Mouse (Mus musculus) retina, postnatal 7 days (tissue): ENCODE results near the gene Cd164l2.

Source experiments
- DNase-seq: peaks from one replicate; pipeline ENCODE4 v3.0.0-alpha.2; 2012; ENCODE audit warnings: low read depth, low spot score

Cd164l2 gene

GRCm38 (mm10) chr4:133255392-133255791 is 43.5 kb downstream of the Cd164l2 start:
- no peak for DNase-seq

GRCm38 (mm10) chr4:133256820-133257219 is 44.9 kb downstream of the Cd164l2 start:
- DNase-seq = no peak

- no peak for DNase-seq
Measured at GRCm38 (mm10) chr4:133257230-133257629, 45.3 kb downstream of the Cd164l2 start.

GRCm38 (mm10) chr4:133257798-133258408 is 46.0 kb downstream of the Cd164l2 start:
- no peak for DNase-seq

- DNase-seq = no peak
Measured at GRCm38 (mm10) chr4:133261641-133262374, 49.9 kb downstream of the Cd164l2 start.

- DNase-seq = no peak
Measured at GRCm38 (mm10) chr4:133262375-133262765, 50.4 kb downstream of the Cd164l2 start.

- DNase-seq = no peak
Measured at GRCm38 (mm10) chr4:133262882-133263281, 51.0 kb downstream of the Cd164l2 start, which contains the start of gene Sytl1. Gene Sytl1, minus strand, starts transcription at chr4:133263113.

GRCm38 (mm10) chr4:133263756-133264155 is 51.8 kb downstream of the Cd164l2 start:
- no peak for DNase-seq

GRCm38 (mm10) chr4:133264559-133264958 is 52.6 kb downstream of the Cd164l2 start:
- no peak for DNase-seq

- no peak for DNase-seq
Measured at GRCm38 (mm10) chr4:133265297-133265696, 53.4 kb downstream of the Cd164l2 start.

GRCm38 (mm10) chr4:133265759-133266158 is 53.8 kb downstream of the Cd164l2 start:
- DNase-seq = no peak

- no peak for DNase-seq
Measured at GRCm38 (mm10) chr4:133266248-133266880, 54.4 kb downstream of the Cd164l2 start.

GRCm38 (mm10) chr4:133268931-133269330 is 57.0 kb downstream of the Cd164l2 start:
- no peak for DNase-seq

GRCm38 (mm10) chr4:133269596-133269995 is 57.7 kb downstream of the Cd164l2 start:
- DNase-seq = no peak

- no peak for DNase-seq
Measured at GRCm38 (mm10) chr4:133270929-133271328, 59.0 kb downstream of the Cd164l2 start.
